Mouse (Mus musculus) neural tube, embryonic 13.5 days (tissue): ENCODE measurements around the gene Dnajc1. TPM values are rescaled to one million over a fixed set of nuclear protein-coding genes. Genes with fewer than 3 reads are reported as not detected.
A peak's percentile ranks its signal among the peaks of the same experiment; 100 is the strongest.

Experiments used
- ATAC-seq: fragments of 200-750 bp; cut with Nextera tagmentation; 2 replicates; pipeline ENCODE4 v1.8.0; 2017; ENCODE audit warnings: low read depth, mild to moderate bottlenecking, moderate TSS enrichment, moderate library complexity
- H3K27ac ChIP-seq: fragments of 300-500 bp; sonication (generic); replicated peaks from 2 replicates; pipeline ENCODE4 v1.5.1; 2015; ENCODE audit warnings: moderate library complexity, mild to moderate bottlenecking, inconsistent platforms
- H3K27me3 ChIP-seq: fragments of 300-500 bp; sonication (generic); 2 replicates; pipeline ENCODE4 v1.6.1; 2015; ENCODE audit warnings: mild to moderate bottlenecking, inconsistent platforms
- H3K36me3 ChIP-seq: fragments of 300-500 bp; sonication (generic); 2 replicates; pipeline ENCODE4 v1.6.1; 2015; ENCODE audit warnings: mild to moderate bottlenecking, inconsistent platforms
- H3K4me1 ChIP-seq: fragments of 300-500 bp; sonication (generic); replicated peaks from 2 replicates; pipeline ENCODE4 v1.6.1; 2015; ENCODE audit warnings: inconsistent platforms
- H3K4me2 ChIP-seq: fragments of 300-500 bp; sonication (generic); 2 replicates; pipeline ENCODE4 v1.6.1; 2015; ENCODE audit warnings: inconsistent platforms, mild to moderate bottlenecking, moderate library complexity
- H3K4me3 ChIP-seq: fragments of 300-500 bp; sonication (generic); 2 replicates; pipeline ENCODE4 v1.5.1; 2015; ENCODE audit warnings: mild to moderate bottlenecking, inconsistent platforms
- H3K9ac ChIP-seq: fragments of 300-500 bp; sonication (generic); 2 replicates; pipeline ENCODE4 v1.6.1; 2015; ENCODE audit warnings: moderate library complexity, mild to moderate bottlenecking, inconsistent platforms
- H3K9me3 ChIP-seq: fragments of 300-500 bp; sonication (generic); 2 replicates; pipeline ENCODE4 v1.6.1; 2016; ENCODE audit warnings: inconsistent platforms
- WGBS: fragments of 180-500 bp; shearing (Covaris S2); methylation state at CpG from one replicate; pipeline ENCODE4 v1.1.7; 2015; 5-methylcytosine and 5-hydroxymethylcytosine counted together
- polyA plus RNA-seq: library from polyadenylated mRNA; unstranded; fragments of >200 nt; fragmentation: Nextera tagmentation; extraction: Ambion mirVana; gene quantifications from 2 replicates; pipeline ENCODE4 v1.2.1, GENCODE M21; 2015

Dnajc1 gene
- polyA plus RNA-seq, 1 experiment from 2014 or later: 23.4 TPM

DNA sequence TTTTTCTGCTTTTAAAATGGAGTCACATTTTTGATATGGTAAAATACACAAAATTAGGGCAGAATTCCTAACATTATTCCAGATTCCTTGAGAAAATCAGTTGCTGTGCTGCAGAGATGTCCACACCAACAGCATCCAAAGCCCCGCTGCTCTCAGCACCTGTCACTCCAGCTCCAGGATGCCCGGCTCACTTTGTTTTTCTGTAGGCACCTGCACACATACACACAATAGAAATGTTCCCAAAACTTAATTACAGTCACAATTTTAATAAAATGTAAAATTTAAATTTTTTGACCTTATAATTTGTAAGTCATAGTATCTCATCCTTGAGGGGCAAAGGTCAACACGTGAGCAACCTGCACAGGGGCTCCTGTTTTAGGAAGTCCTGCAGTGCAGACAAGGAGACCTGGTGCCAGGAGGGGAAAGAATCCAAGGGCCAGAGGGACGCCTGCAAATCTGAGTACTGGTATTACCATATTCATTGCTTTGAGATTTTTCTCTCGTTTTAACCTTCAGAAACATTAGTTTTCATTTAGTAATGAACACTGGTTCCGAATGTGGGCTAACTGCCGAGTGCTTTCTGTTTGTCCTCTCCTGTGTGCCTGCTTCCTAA lies 183.3 kb downstream of the Dnajc1 start:
- no peak overlapping the region for H3K9ac ChIP-seq
- no peak overlapping the region for H3K27ac ChIP-seq
- no peaks in the 10 kb centered on the region for H3K27me3 ChIP-seq
- H3K36me3 ChIP-seq: peaks cover 84% of the 10 kb centered on the region
- ATAC-seq: no peak
- no peaks in the 10 kb centered on the region for H3K9me3 ChIP-seq
- peaks cover 7% of the 10 kb centered on the region for H3K4me1 ChIP-seq
- WGBS: 89% methylated on average over 7 of the region's 7 CpGs
- no peak overlapping the region for H3K4me3 ChIP-seq
- no peak overlapping the region for H3K4me2 ChIP-seq

DNA sequence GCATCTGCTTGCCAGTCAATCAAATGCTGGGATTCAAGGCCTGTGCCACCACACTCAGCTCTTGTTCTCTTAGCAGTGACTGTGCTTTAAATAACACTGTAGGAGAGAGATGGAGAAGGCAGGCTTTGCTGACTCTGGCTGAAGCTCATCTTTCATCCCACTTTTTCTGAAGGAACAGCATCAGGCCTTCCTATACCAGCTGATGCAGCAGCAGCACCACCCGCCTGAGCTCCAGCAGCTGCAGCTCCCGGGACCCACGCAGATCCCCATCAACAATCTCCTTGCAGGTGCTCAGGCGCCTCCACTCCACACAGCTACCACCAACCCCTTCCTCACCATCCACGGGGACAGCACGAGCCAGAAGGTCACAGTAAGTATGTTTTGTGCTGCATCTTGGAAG lies 184.1 kb downstream of the Dnajc1 start:
- Histone ChIP-seq H3K9me3 (no peaks in the 10 kb centered on the region), H3K36me3 (peaks cover 82% of the 10 kb centered on the region)
- 76% methylated on average over 6 of the region's 6 CpGs for WGBS

DNA sequence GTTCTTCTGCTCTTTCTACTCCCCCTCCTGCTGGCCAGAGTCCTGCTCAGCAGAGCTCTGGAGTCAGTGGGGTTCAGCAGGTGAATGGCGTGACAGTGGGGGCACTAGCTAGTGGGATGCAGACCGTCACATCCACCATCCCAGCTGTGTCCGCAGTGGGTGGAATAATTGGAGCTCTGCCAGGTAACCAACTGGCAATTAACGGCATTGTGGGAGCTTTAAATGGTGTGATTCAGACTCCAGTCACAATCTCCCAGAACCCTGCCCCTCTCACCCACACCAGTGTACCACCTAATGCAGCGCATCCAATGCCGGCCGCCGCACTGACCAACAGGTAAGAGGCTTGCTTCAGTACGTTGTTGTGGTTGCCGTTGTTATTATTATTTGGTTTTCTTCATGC lies 185.8 kb downstream of the Dnajc1 start:
- WGBS: 59% methylated on average over 10 of the region's 10 CpGs
- Histone ChIP-seq H3K27ac (no peak overlapping the region), H3K4me2 (no peak overlapping the region), H3K9ac (no peak overlapping the region), H3K36me3 (peaks cover 78% of the 10 kb centered on the region), H3K4me3 (no peak overlapping the region), H3K9me3 (no peaks in the 10 kb centered on the region), H3K27me3 (no peaks in the 10 kb centered on the region), H3K4me1 (peaks cover 7% of the 10 kb centered on the region)
- ATAC-seq: peak; percentile 66

More for the DNA sequence above, 184.1 kb downstream of the Dnajc1 start:
- no peak overlapping the region for H3K4me2 ChIP-seq
- H3K4me3 ChIP-seq: no peak overlapping the region
- ATAC-seq: no peak
- no peak overlapping the region for H3K27ac ChIP-seq
- H3K4me1 ChIP-seq: peaks cover 7% of the 10 kb centered on the region
- H3K27me3 ChIP-seq: no peaks in the 10 kb centered on the region
- no peak overlapping the region for H3K9ac ChIP-seq

DNA sequence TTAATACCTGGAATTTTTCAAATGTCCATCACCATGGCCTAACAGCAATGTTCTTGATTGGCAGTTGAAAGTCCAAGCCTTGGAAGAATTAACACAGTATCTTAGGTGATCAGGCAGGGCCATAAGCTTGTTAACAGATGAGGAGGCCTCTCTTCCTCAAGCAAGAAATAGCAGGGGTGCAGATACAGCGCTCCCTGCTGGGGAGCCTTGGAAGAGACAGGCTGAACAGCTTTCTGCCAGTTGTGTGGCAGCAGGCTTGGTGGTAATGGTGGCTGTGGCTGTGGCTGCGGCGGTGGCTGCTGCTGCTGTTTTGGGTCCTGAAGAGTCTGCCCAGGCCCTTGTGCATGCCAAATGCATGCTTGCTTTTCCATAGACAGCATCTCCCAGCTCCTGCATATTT lies 187.5 kb downstream of the Dnajc1 start:
- H3K36me3 ChIP-seq: peaks cover 72% of the 10 kb centered on the region
- H3K9me3 ChIP-seq: no peaks in the 10 kb centered on the region
- no peak overlapping the region for H3K4me3 ChIP-seq
- H3K4me2 ChIP-seq: no peak overlapping the region
- no peak overlapping the region for H3K27ac ChIP-seq
- no peaks in the 10 kb centered on the region for H3K27me3 ChIP-seq
- H3K4me1 ChIP-seq: peaks cover 7% of the 10 kb centered on the region
- no peak for ATAC-seq
- WGBS: 69% methylated on average over 3 of the region's 3 CpGs
- no peak overlapping the region for H3K9ac ChIP-seq

DNA sequence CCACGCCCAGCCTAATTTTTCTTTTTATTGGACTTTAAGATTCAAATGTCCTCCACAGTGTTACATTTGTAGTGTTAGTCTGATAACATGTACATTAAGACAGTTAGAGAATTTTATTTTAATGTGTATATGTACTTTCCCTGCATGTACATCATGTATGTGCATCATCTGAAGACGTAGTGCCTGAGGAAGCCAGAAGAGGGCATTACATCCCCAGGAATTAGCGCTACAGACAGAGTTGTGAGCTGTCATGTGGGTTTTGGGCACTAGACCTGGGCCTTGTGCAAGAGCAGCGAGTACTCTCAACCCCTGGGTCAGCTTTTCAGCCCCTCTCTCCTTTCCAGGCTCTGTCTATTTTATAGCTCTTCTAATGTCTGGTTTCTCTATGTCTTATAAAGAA lies 189.7 kb downstream of the Dnajc1 start:
- no peak overlapping the region for H3K9ac ChIP-seq
- H3K4me3 ChIP-seq: no peak overlapping the region
- peaks cover 7% of the 10 kb centered on the region for H3K4me1 ChIP-seq
- peaks cover 70% of the 10 kb centered on the region for H3K36me3 ChIP-seq
- WGBS: 91% methylated on average over 4 of the region's 4 CpGs
- no peak overlapping the region for H3K27ac ChIP-seq
- no peaks in the 10 kb centered on the region for H3K27me3 ChIP-seq
- ATAC-seq: no peak
- H3K4me2 ChIP-seq: no peak overlapping the region
- H3K9me3 ChIP-seq: no peaks in the 10 kb centered on the region

DNA sequence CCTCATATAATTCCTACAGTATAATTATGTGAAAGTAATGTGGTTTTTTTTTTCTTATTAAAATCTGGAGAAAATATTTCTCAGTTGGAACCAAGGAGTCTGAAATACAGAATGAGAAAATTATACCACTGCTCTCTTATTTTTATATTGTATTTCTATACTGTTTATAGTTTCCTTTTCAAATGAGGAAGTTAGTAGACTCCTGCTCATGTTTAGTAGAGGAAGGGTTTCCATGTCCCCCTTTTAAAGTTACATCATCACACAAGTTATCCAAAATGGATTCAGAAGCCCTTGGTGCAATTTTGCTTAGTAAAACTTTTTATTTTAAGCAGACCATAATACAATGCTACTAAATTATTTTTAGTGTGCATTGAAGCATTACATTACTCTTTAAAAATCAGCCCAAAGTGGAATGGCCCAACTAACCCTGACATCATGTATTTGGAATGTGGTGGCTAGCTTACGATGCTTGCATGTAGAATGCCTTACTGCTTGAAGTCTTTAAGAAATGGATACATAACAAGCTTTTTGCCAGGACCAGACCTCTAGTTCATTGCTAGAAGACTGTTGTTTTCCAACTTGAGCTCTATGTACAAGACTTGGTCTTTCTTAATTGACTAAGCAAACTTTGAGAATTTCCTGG lies 190.7 kb downstream of the Dnajc1 start:
- Histone ChIP-seq H3K36me3 (peaks cover 71% of the 10 kb centered on the region), H3K27ac (no peak overlapping the region), H3K27me3 (no peaks in the 10 kb centered on the region), H3K4me2 (no peak overlapping the region), H3K9ac (no peak overlapping the region), H3K9me3 (no peaks in the 10 kb centered on the region), H3K4me3 (no peak overlapping the region), H3K4me1 (peaks cover 7% of the 10 kb centered on the region)
- ATAC-seq: no peak
- 91% methylated on average over 1 of the region's 1 CpGs for WGBS

DNA sequence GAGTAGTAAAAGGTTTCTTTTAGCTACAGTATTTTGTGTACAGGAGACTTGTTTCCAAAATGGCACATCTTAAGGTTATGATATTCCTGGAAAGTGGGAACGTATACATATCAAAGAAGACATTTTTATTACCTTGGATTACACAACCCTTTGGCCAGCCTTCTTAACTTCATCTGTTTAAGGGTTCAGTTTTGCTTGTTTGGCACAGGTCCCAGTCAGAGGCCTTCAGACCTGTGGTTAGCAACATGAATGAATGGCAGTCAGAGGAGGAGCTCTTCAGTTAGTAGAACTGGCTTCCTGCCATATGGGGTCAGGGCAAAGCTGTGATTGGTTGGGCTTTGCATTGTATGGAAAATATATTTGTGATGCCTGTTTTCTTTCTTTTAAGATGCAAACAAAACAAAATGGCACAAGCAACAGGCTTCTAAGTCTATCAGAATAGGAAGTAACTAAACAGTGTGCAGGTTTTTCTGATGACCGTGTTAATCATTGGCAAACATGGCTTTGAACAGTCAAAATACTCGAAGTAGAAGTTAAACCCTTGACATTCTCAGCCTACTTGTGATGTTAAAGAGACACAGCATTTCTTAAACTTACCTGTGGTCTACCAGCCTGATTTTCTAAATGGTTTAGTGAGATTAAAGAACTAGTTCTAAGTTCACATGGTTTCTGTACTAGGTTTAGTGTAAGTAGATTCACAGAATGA lies 196.8 kb downstream of the Dnajc1 start:
- 68% methylated on average over 3 of the region's 3 CpGs for WGBS
- Histone ChIP-seq H3K9ac (no peak overlapping the region), H3K4me2 (no peak overlapping the region), H3K27me3 (no peaks in the 10 kb centered on the region), H3K9me3 (no peaks in the 10 kb centered on the region), H3K4me3 (no peak overlapping the region), H3K36me3 (peaks cover 50% of the 10 kb centered on the region), H3K4me1 (peaks cover 5% of the 10 kb centered on the region; the same call in 1 of the 2 replicates), H3K27ac (no peak overlapping the region)
- ATAC-seq: 0 out of 2 replicates have a peak, but pooled peaks have one; percentile 71

DNA sequence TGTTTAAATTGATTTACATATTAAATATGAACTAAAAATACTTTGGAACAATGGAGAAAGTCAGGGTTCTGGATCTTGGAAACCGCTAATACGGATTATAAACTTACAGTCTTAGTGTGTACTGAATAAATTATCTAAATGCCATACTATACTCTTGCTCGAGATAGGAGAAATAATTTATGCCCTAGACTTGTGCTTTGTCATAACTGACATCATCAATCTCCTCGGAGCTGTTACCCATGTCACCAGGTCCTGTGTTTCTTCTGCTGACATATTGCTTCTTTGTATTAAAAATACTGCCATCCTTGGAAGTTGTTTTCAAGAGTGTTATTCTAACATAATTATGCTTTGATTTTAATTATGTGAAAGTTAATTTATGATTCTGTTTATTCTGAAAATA lies 197.3 kb downstream of the Dnajc1 start:
- 81% methylated on average over 4 of the region's 4 CpGs for WGBS

DNA sequence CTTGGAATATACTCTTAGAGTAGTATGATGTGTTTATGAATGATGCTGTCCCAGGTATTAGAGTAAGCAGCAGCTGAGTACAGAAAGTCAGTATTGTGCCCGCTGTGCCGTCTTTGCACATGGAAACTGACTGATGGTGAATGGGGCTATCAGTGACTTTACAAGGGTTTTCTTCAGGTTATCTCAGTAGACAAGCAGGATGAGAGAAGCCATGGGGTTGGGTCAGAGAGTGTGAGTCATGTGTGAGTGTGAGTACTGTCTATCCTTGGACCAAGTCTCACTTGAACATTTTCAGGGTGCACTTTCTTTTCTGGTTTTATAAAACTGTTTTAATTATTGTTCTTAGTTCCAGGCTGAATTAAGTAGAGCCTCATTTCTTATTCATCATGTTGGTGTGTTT lies 204.3 kb downstream of the Dnajc1 start:
- H3K9ac ChIP-seq: no peak overlapping the region
- no peak overlapping the region for H3K4me2 ChIP-seq
- no peak for ATAC-seq
- peaks cover 48% of the 10 kb centered on the region for H3K36me3 ChIP-seq
- H3K4me3 ChIP-seq: no peak overlapping the region
- no peaks in the 10 kb centered on the region for H3K9me3 ChIP-seq
- no peaks in the 10 kb centered on the region for H3K4me1 ChIP-seq
- H3K27ac ChIP-seq: no peak overlapping the region
- WGBS: 89% methylated on average over 2 of the region's 2 CpGs
- H3K27me3 ChIP-seq: no peaks in the 10 kb centered on the region

More for the DNA sequence above, 197.3 kb downstream of the Dnajc1 start:
- Histone ChIP-seq H3K4me1 (peaks cover 5% of the 10 kb centered on the region; the same call in 1 of the 2 replicates), H3K36me3 (peaks cover 48% of the 10 kb centered on the region), H3K27ac (no peak overlapping the region), H3K4me2 (no peak overlapping the region), H3K4me3 (no peak overlapping the region), H3K9ac (no peak overlapping the region), H3K9me3 (no peaks in the 10 kb centered on the region), H3K27me3 (no peaks in the 10 kb centered on the region)
- ATAC-seq: 0 out of 2 replicates have a peak, but pooled peaks have one; percentile 47

DNA sequence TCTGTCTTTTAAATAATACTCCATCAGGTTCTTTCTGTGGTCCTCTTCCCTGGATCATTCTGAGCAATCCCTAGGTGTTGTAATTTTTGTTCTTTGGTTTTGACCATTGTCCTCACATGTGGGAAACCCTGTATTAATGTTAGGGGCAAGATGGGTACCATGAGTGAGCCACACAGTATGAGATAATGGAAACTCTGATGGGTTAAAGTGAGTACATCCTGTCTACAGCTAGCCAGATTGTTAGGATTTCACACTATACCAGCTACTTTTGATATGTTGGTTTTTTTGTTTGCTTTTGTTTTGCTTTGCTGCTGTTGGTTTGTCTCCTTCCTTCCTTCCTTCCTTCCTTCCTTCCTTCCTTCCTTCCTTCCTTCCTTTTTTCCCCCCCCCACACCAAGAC lies 209.6 kb downstream of the Dnajc1 start:
- Histone ChIP-seq H3K36me3 (peaks cover 43% of the 10 kb centered on the region), H3K27ac (no peak overlapping the region), H3K9ac (no peak overlapping the region), H3K4me3 (no peak overlapping the region), H3K27me3 (no peaks in the 10 kb centered on the region), H3K4me1 (no peaks in the 10 kb centered on the region), H3K4me2 (no peak overlapping the region), H3K9me3 (no peaks in the 10 kb centered on the region)
- ATAC-seq: no peak

DNA sequence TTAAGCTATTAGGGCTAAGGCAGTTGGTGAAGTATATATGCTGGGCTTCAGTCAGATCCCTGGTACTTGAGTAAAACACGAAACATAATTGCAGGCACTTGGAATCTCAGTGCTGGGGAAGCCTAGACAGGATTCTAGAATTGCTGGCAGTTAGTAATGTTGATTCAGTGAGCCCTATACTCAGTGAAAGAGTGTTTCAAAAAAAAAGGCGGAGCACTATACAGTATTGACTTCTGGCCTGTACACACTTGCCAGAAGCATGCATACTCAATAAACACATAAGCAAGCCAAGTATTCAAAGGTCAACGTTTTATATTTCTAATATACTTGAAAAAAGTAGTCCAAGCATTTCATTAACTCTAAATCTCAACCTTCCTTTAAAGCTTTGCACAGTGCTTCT lies 211.0 kb downstream of the Dnajc1 start:
- H3K9me3 ChIP-seq: no peaks in the 10 kb centered on the region
- H3K4me2 ChIP-seq: no peak overlapping the region
- WGBS: 94% methylated on average over 3 of the region's 3 CpGs
- no peak overlapping the region for H3K27ac ChIP-seq
- H3K4me1 ChIP-seq: no peaks in the 10 kb centered on the region
- no peak overlapping the region for H3K4me3 ChIP-seq
- H3K9ac ChIP-seq: no peak overlapping the region
- no peaks in the 10 kb centered on the region for H3K27me3 ChIP-seq
- no peak for ATAC-seq
- H3K36me3 ChIP-seq: peaks cover 43% of the 10 kb centered on the region

DNA sequence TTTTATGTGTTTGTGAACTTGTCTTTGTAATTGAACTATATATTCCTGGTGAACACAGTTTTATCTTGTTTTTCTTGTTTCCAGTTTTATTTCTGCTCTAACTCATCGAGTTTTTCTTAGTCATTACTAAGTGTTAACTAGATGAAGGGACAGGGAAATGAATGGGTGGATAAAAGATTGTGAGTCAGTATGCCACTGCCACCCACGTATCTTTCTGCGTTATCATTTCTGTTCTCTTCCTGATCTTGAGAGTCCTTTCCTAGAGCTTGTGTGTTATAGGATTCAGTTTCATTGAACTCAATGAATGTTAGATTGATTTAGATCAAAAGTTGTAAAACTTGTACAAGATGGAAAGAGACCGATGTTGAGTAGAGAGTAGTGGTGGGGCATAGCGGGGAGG lies 212.3 kb downstream of the Dnajc1 start:
- Histone ChIP-seq H3K4me3 (no peak overlapping the region), H3K27ac (no peak overlapping the region), H3K4me1 (no peaks in the 10 kb centered on the region), H3K27me3 (no peaks in the 10 kb centered on the region), H3K4me2 (no peak overlapping the region), H3K9me3 (no peaks in the 10 kb centered on the region), H3K36me3 (peaks cover 46% of the 10 kb centered on the region), H3K9ac (no peak overlapping the region)
- no peak for ATAC-seq
- WGBS: 96% methylated on average over 5 of the region's 5 CpGs
